Comparison of ENCODE assay signal across 19 mouse cellular contexts in the genomic region with DNA sequence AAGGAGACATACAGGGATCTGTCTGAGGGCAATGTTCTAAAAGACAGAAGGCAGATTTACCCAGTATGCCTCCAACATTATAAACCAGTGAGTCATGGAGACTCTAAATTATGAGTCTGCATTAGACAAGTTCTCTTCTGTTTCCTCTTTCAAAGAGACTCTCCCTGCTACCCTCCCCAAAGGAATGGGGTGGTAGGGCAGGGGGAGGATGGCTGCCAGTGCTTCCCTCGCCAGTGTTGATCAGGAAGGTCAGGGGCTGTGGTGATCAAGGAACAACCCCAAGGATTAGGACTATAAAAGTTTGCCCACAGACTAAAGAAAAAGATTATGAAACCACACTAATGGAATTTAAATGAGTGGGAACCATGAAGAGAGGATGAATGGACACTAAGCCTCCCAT.
"Had no signal": no experiment of that assay in that cellular context is flagged by ENCODE, and none has a peak within 500 bp of the region (broad histone marks: within the 10 kb centered on the region; RNA-seq: fewer than 3 reads in every experiment).

No protein-coding gene starts in this region.

- H3K27me3 ChIP-seq: kidney, embryonic 15.5 days; limb, embryonic 13.5 days; liver, embryonic 12.5 days; liver, embryonic 15.5 days; lung, embryonic 15.5 days; stomach, embryonic 15.5 days had no signal

- H3K4me3 ChIP-seq: kidney, embryonic 15.5 days; limb, embryonic 10.5 days; limb, embryonic 13.5 days; liver, embryonic 12.5 days; liver, embryonic 15.5 days; lung, embryonic 15.5 days; stomach, embryonic 15.5 days had no signal

- H3K9me3 ChIP-seq: kidney, embryonic 15.5 days; limb, embryonic 10.5 days; limb, embryonic 13.5 days; liver, embryonic 12.5 days; liver, embryonic 15.5 days; lung, embryonic 15.5 days; stomach, embryonic 15.5 days had no signal

- H3K36me3 ChIP-seq: liver, embryonic 15.5 days had no signal

- H3K4me1 ChIP-seq: limb, embryonic 13.5 days; lung, embryonic 15.5 days; stomach, embryonic 15.5 days had no signal

- H3K27ac ChIP-seq: kidney, embryonic 15.5 days; limb, embryonic 10.5 days; limb, embryonic 13.5 days; liver, embryonic 12.5 days; liver, embryonic 15.5 days; lung, embryonic 15.5 days; stomach, embryonic 15.5 days had no signal

- DNase-seq: kidney, adult 11 months; kidney, adult 8-10 months; kidney, postnatal 10 days; kidney, postnatal 36 days; liver; lung, adult 18-20 months; lung, postnatal 14 days; lung, postnatal 4 days; right cerebral cortex, postnatal 25 days; spleen, adult 18-20 months; thymus, postnatal 25 days had no signal

- H3K9ac ChIP-seq: kidney, embryonic 15.5 days; limb, embryonic 13.5 days; liver, embryonic 12.5 days; liver, embryonic 15.5 days; lung, embryonic 15.5 days; stomach, embryonic 15.5 days had no signal

- H3K4me2 ChIP-seq: kidney, embryonic 15.5 days; limb, embryonic 13.5 days; liver, embryonic 12.5 days; liver, embryonic 15.5 days; lung, embryonic 15.5 days; midbrain, embryonic 11.5 days; stomach, embryonic 15.5 days had no signal

- ATAC-seq: liver, embryonic 12.5 days had no signal
